Comparison of ENCODE assay signal across 8 mouse cellular contexts in the genomic region with DNA sequence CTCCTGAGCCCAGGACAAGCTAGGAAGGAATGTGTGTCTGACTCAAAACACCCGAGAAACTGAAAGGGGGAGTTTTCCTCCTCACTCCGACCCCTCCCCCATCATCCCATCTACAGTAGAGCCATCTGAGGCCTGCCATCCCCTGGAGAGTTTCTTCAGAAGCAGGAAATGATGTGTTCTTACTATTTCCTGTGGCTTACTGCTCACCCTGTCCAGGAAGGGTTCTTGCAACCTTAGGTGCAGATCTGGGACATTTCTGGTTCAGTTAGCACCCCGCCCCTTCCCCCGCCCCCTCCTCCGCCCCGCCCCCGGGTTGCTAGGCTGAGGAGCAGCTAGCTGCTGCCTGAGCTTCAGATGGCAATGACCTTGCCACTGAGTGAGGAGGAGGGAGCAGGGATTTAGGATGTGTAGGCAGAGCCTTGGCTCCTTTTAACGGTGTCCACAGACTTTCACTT. TPM values are rescaled to one million over a fixed set of nuclear protein-coding genes. Genes with fewer than 3 reads are reported as not detected.
DNase-seq lines count a peak whose midpoint lies in the region; ATAC-seq and TF ChIP-seq lines count a peak whose summit lies in the region.

No protein-coding gene starts in this region.

- no peaks in the 10 kb centered on the region for H3K27me3 ChIP-seq in intestine, embryonic 15.5 days (replicated peaks)
- no peaks in the 10 kb centered on the region for H3K27me3 ChIP-seq in lung, embryonic 14.5 days (ENCODE audit: insufficient read depth, low read length)

- no peaks in the 10 kb centered on the region for H3K36me3 ChIP-seq in intestine, embryonic 15.5 days
- H3K36me3 ChIP-seq in lung, embryonic 14.5 days (ENCODE audit: insufficient read depth), result peaks cover 7% of the 10 kb centered on the region; the same call in 1 of the 2 replicates

- ATAC-seq in intestine, embryonic 15.5 days, result peak; percentile 62
- peak; percentile 77 for ATAC-seq in lung, embryonic 14.5 days (ENCODE audit: insufficient read depth)

- no peak overlapping the region for H3K4me3 ChIP-seq in intestine, embryonic 15.5 days (replicated peaks)
- H3K4me3 ChIP-seq in lung, embryonic 14.5 days (ENCODE audit: low read depth, low read length), result no peak overlapping the region
- no peak overlapping the region for H3K4me3 ChIP-seq in olfactory bulb, adult 2 months (ENCODE audit: insufficient read depth, low read depth, low read length)

- peak overlapping the region; percentile 26 for H3K4me2 ChIP-seq in intestine, embryonic 15.5 days (replicated peaks)
- H3K4me2 ChIP-seq in lung, embryonic 14.5 days, result peak overlapping the region; percentile 43; the same call in 1 of the 2 replicates

- H3K9ac ChIP-seq in intestine, embryonic 15.5 days, result no peak overlapping the region
- 0 out of 2 replicates have a peak overlapping the region, but pooled peaks have one; percentile 0 for H3K9ac ChIP-seq in lung, embryonic 14.5 days

- peaks cover 27% of the 10 kb centered on the region for H3K4me1 ChIP-seq in intestine, embryonic 15.5 days (replicated peaks)
- peaks cover 12% of the 10 kb centered on the region; the same call in 1 of the 2 replicates for H3K4me1 ChIP-seq in lung, embryonic 14.5 days (ENCODE audit: insufficient read depth)
- H3K4me1 ChIP-seq in olfactory bulb, adult 2 months (ENCODE audit: control insufficient read depth, insufficient read depth, low read length), result peaks cover 15% of the 10 kb centered on the region

- WGBS in intestine, embryonic 15.5 days, result 2% methylated on average over 8 of the region's 8 CpGs
- 3% methylated on average over 8 of the region's 8 CpGs for WGBS in lung, embryonic 14.5 days
- WGBS in olfactory bulb, adult 2 months, result 11% methylated on average over 8 of the region's 8 CpGs

- H3K27ac ChIP-seq in intestine, embryonic 15.5 days, result peak overlapping the region; percentile 78
- H3K27ac ChIP-seq in lung, embryonic 14.5 days (ENCODE audit: low read depth), result peak overlapping the region; percentile 88
- 0 out of 2 replicates have a peak overlapping the region, but pooled peaks have one; percentile 14 for H3K27ac ChIP-seq in olfactory bulb, adult 2 months (ENCODE audit: insufficient read depth, low read depth, low read length)

- DNase-seq in 416B (ENCODE audit: low read depth), result peak; percentile 98
- DNase-seq in Muller cell, postnatal 12 days (ENCODE audit: inconsistent ontology term), result peak; percentile 95
- DNase-seq in fibroblast of lung, adult 2 months (ENCODE audit: low read depth), result peak; percentile 88
- peak; percentile 80 for DNase-seq in lung, embryonic 14.5 days
- DNase-seq in right cerebral cortex, adult 18-20 months, result no peak
- DNase-seq in right cerebral cortex, postnatal 25 days, result no peak

- TF ChIP-seq POLR2A in olfactory bulb, adult 2 months (IDR thresholded peaks at IDR 0.05; ENCODE audit: insufficient read depth, low read depth, low read length), result no peak

- no peak for TF ChIP-seq CTCF in lung, embryonic 14.5 days (IDR thresholded peaks at IDR 0.05; ENCODE audit: low read depth)
- no peak for TF ChIP-seq CTCF in olfactory bulb, adult 2 months (IDR thresholded peaks at IDR 0.05; ENCODE audit: insufficient read depth, low read depth, low read length)

- H3K9me3 ChIP-seq in intestine, embryonic 15.5 days, result no peaks in the 10 kb centered on the region
- H3K9me3 ChIP-seq in lung, embryonic 14.5 days (ENCODE audit: low read depth, low read length), result no peaks in the 10 kb centered on the region

RNA-seq across cellular contexts. Expression of gene Ccin, which starts 11.1 kb away (rescaled TPM):
- not detected in 2 replicates for polyA plus RNA-seq in intestine, embryonic 15.5 days (2015; fragmentation: Nextera tagmentation; extraction: Ambion mirVana)
- not detected in 2 replicates for polyA plus RNA-seq in lung, embryonic 14.5 days (2014; fragmentation: Nextera tagmentation; extraction: Ambion mirVana)
- polyA plus RNA-seq in olfactory bulb, adult 2 months (2012; ENCODE audit: insufficient read depth, insufficient read length, low replicate concordance, missing spikeins), result not detected in 2 replicates

RNA-seq across cellular contexts. Expression of gene Glipr2, which starts 15.0 kb away (rescaled TPM):
- 85.4 and 88.7 TPM in 2 replicates for polyA plus RNA-seq in intestine, embryonic 15.5 days (2015; fragmentation: Nextera tagmentation; extraction: Ambion mirVana)
- polyA plus RNA-seq in lung, embryonic 14.5 days (2014; fragmentation: Nextera tagmentation; extraction: Ambion mirVana), result 77.4 and 82.8 TPM in 2 replicates
- not detected in 2 replicates for polyA plus RNA-seq in olfactory bulb, adult 2 months (2012; ENCODE audit: insufficient read depth, insufficient read length, low replicate concordance, missing spikeins)

RNA-seq across cellular contexts. Expression of gene Clta, which starts 32.1 kb away (rescaled TPM):
- polyA plus RNA-seq in intestine, embryonic 15.5 days (2015; fragmentation: Nextera tagmentation; extraction: Ambion mirVana), result 260 and 272 TPM in 2 replicates
- polyA plus RNA-seq in lung, embryonic 14.5 days (2014; fragmentation: Nextera tagmentation; extraction: Ambion mirVana), result 227 and 237 TPM in 2 replicates
- not detected in 2 replicates for polyA plus RNA-seq in olfactory bulb, adult 2 months (2012; ENCODE audit: insufficient read depth, insufficient read length, low replicate concordance, missing spikeins)

Comparison
In these comparisons a context has a peak if more than half of its experiments do, and no peak if none do; other contexts are left out.
1. DNase-seq: peak in 416B (single experiment), Muller cell, postnatal 12 days (single experiment), fibroblast of lung, adult 2 months (single experiment) and lung, embryonic 14.5 days (single experiment); none in right cerebral cortex, adult 18-20 months (single experiment) and right cerebral cortex, postnatal 25 days (single experiment).
2. H3K27ac ChIP-seq: peak in every context shown above with its lines; median percentile 88 in lung, embryonic 14.5 days; 78 in intestine, embryonic 15.5 days; 14 in olfactory bulb, adult 2 months.
3. RNA of gene Glipr2, which starts 15.0 kb away (polyA plus RNA-seq): 85.4 to 88.7 TPM in intestine, embryonic 15.5 days and 77.4 to 82.8 TPM in lung, embryonic 14.5 days; not detected in olfactory bulb, adult 2 months; every median in the first group is over 10 times any median in the second.